Mouse (Mus musculus) megakaryocyte, embryonic 14.5 days (primary cell): Measurements from ENCODE around the gene Cntrl.

Experiments
- FLI1 ChIP-seq: IDR thresholded peaks from 2 replicates; pipeline ENCODE4 v1.6.1; 2012; ENCODE audit warnings: low read length, inconsistent platforms, mixed read lengths
- GATA1 ChIP-seq: IDR thresholded peaks from 3 replicates; pipeline ENCODE4 v1.6.1; 2012; ENCODE audit warnings: mixed read lengths, low read length, inconsistent platforms, borderline replicate concordance

GRCm38 (mm10) chr2:35206761-35207160 is 97.5 kb downstream of the Cntrl start:
- TF ChIP-seq FLI1: no peak
- no peak for TF ChIP-seq GATA1
